Mouse (Mus musculus): ENCODE measurements around the gene Impdh1.

- TF ChIP-seq CTCF (IDR thresholded peaks at IDR 0.05; ENCODE audit: insufficient read depth, low read length) (peak; percentile 88), POLR2A (IDR thresholded peaks at IDR 0.05; ENCODE audit: borderline replicate concordance, extremely low read depth, low read depth, low read length) (no peak)
Measured at GRCm38 (mm10) chr6:29198309-29199222, 17.6 kb downstream of the Impdh1 start.
